Mouse (Mus musculus) urinary bladder, postnatal 10 days (tissue): ENCODE measurements around the gene Prss3.
"Not testable (repeated sequence)": the region's sequence is repeated elsewhere in the genome, so short reads cannot be mapped to it uniquely, and the experiment has no call there.

ENCODE experiments used
- DNase-seq: peaks from one replicate; pipeline ENCODE4 v3.0.0; 2022; ENCODE audit warnings: low spot score

Gene Prss3

GRCm38 (mm10) chr6:41377578-41377977 is at the start of gene Prss3:
Gene Prss3, minus strand, starts transcription at chr6:41377678.
- not testable (repeated sequence) for DNase-seq

- not testable (repeated sequence) for DNase-seq
Observed at GRCm38 (mm10) chr6:41392056-41392455, 14.6 kb upstream of the Prss3 start, which contains the start of gene Gm5771. Gene Gm5771, plus strand, starts transcription at chr6:41392356.

GRCm38 (mm10) chr6:41391640-41392039 is 14.2 kb upstream of the Prss3 start:
- not testable (repeated sequence) for DNase-seq

GRCm38 (mm10) chr6:41386781-41387180 is 9.3 kb upstream of the Prss3 start:
- no peak for DNase-seq

GRCm38 (mm10) chr6:41373772-41374171 is 3.7 kb downstream of the Prss3 start:
- not testable (repeated sequence) for DNase-seq

- no peak for DNase-seq
Observed at GRCm38 (mm10) chr6:41353932-41354331, 23.5 kb downstream of the Prss3 start, which contains the start of gene Try10. Gene Try10, plus strand, starts transcription at chr6:41354105.
